Mouse (Mus musculus) adrenal gland, postnatal 25 days (tissue): ENCODE results near the gene Eva1c. TPM values are rescaled to one million over a fixed set of nuclear protein-coding genes. Genes with fewer than 3 reads are reported as not detected.
"Not testable (repeated sequence)": the region's sequence is repeated elsewhere in the genome, so short reads cannot be mapped to it uniquely, and the experiment has no call there.

ENCODE experiments used
- DNase-seq: peaks from one replicate; pipeline ENCODE4 v3.0.0; 2021; ENCODE audit warnings: mixed read lengths
- long read RNA-seq: library from polyadenylated mRNA; stranded (forward); transcript quantifications from one replicate; pipeline ENCODE4 v2.0.0, GENCODE M21; 2021
- total RNA-seq: library from RNA; stranded (reverse); gene quantifications from 2 replicates; pipeline ENCODE4 v1.2.3, GENCODE M21; 2021

Gene Eva1c
- total RNA-seq, result 3.1 and 4.1 TPM in 2 replicates
- long read RNA-seq, partial matches to known transcripts, result 0 of 5 reads
- long read RNA-seq, other reads (novel, unspliced or antisense), result 1 of 5 reads

GRCm38 (mm10) chr16:90826457-90826856 lies at the start of gene Eva1c:
Eva1c (plus strand) TSS chr16:90826719.
- DNase-seq, result no peak

DNA sequence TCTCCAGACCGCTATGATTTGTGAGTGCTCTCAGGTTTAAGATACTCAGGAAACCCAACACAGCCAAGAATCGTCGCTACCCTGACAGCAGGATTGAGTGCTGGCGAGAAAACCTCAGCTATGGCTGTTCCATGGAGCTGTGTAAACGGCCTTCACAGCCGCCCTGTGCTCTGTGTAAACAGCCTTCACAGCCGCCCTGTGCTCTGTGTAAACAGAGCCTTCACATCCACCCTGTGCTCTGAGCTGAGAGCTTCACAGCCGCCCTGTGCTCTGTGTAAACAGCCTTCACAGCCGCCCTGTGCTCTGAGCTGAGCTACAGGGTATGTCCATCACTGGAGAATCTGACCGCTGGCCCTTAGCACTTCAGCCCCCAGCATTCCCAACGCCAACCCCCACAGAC lies 46.7 kb upstream of the Eva1c start:
- no peak for DNase-seq

DNA sequence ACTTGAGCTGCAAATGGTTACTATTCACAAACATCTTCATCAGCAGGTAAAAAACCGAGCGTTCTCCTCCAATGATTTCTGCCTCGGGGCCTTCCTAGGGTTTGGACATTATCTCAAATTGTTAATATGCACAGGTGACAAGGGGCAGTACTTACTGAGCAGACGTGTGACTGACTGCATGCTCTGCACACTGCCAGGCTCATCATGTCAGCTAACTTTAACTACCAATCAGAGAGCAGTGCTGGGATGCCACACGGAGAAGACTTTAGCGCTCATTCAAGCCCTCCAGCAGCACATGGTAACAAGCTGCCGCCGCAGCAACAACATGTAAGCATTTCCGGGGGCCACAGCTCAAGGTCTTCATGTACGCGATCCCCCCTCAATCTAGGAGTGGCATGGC lies 43.2 kb upstream of the Eva1c start:
- no peak for DNase-seq

DNA sequence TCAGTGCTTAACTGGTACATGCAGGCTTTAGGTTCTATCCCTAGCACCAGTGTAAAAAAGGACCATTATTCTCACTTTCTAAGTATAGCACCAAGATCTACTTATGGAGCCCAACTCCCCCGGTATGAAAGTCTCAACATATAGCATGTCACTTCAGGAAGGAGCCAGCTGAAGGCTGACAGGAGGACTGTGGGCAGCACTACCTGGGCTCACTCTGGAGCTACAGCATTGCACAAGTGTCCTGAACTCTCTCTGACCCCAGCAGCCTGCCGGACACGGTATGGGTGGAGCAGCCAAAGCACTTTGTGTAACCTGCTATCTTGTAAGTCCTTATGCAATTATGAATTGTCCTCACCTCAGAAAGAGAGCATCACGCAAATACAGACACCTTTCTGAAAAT lies 41.3 kb upstream of the Eva1c start:
- no peak for DNase-seq

DNA sequence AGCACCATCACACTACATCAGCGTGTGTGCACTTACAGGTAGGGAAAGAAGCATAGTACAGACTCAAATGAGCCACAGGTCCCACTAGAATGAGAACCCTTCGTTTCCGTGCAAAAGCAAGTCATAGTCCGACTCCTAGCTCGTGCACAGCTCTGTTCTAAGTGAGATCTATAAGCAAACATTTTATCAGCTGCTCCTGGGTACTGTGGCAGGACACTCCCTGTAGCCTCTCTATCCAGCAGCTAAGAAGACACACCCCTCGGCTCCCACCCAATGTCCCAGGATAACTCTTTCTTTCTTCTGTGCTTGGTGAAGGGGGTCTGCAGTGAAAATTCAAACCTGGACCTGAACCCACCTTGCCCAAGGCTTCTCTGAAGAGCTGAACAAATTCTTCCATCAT lies 37.9 kb upstream of the Eva1c start:
- DNase-seq, result no peak

DNA sequence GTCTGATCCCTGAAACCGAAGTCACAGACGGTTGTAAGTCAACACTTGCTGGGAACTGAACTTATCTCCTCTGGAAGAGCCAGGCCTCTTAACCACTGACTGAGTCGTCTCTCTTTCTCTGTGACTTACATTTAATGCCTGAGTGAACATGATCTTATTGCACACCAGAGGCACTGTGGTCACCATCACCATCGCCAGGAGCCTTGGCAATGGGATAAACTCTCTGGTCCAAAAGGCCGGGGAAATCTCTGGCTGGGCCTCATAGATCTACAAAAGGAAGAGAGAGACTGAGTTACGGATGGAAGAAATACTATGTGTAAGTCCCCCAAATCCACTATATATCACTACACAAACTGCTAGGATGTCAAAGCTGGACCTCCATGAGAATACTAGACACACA lies 35.6 kb upstream of the Eva1c start:
- DNase-seq, result no peak

DNA sequence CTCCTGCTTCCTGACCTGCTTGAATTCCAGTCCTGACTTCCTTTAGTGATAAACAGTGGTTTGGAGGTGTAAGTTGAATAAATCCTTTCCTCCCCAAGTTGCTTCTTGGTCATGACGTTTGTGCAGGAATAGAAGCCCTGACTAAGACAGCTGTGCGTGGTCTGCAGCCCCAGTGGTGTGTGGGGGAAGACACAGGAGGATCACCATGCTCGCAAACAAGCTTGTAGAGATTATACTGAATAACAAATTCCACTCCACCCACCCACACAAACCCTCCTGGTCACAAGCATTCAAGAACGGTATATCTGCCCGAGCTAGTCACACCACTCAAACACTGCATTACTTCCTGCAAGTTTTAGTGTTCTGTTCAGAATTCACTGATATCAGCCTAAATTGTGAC lies 34.5 kb upstream of the Eva1c start:
- no peak for DNase-seq

DNA sequence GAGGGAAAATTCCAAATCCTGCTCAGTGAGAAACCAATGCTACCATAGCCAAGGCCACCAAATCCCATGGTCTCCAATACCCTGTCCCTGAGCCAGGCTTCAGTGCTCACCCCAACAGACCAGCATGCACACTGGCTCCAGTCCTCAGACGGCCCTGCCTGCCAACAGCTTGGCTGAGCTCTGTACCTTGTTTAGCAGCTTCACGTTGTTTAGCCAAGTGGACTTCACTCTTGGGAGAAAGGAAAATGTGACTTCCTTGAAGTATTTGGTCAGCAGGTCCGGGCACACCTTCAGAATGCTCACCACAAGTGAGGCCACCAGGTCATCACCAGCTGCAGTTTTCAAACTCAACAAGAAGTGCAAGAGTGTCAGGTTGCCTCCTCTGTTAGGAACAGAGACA lies 34.0 kb upstream of the Eva1c start:
- DNase-seq, result peak; percentile 42

DNA sequence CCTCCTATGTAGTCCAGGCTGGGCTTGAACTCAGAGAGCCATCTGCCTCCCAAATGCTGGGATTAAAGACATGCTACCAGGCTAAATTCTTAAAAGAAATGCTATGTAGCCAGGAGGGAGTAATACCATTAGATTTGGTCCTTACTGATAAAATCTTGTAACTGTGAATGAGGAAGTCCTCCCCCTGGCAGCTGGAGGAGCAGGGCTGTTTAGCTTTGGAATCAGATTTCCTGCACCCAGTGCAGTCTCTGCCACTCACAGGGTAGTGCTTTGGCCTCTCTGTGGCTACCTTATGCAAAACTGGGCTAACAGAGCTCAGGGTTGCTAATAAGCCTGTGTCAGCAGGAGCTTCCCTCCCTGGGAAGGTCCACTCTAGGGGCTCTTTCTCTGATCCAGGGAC lies 31.8 kb upstream of the Eva1c start:
- no peak for DNase-seq

DNA sequence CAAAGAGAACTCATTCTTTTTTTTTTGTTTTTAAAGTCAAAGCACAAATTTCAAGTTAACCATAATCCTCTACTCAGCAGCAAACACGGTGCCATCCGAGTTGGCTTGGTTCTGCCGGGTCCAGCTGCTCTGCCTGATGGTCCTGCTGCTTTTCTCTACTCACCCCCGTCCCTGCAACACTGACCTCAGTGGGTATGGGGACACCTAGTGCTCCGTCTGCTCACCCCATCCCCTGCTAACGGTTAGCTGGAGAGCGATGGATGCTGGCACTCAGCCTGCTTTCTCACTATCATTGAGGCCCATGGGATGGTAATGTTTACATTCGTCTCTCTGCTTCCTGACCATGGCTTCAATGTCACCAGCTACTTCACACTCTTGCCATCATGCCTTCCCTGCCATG lies 28.1 kb upstream of the Eva1c start:
- DNase-seq, result no peak

GRCm38 (mm10) chr16:90798848-90799247 lies 27.7 kb upstream of the Eva1c start:
- DNase-seq, result no peak

- DNase-seq, result no peak
Measured at GRCm38 (mm10) chr16:90799840-90800239, 26.7 kb upstream of the Eva1c start.

- no peak for DNase-seq
Measured at GRCm38 (mm10) chr16:90801251-90801650, 25.3 kb upstream of the Eva1c start.

- peak; percentile 48 for DNase-seq
Measured at GRCm38 (mm10) chr16:90801928-90802327, 24.6 kb upstream of the Eva1c start.

GRCm38 (mm10) chr16:90804466-90804865 lies 22.1 kb upstream of the Eva1c start:
- DNase-seq, result no peak

DNA sequence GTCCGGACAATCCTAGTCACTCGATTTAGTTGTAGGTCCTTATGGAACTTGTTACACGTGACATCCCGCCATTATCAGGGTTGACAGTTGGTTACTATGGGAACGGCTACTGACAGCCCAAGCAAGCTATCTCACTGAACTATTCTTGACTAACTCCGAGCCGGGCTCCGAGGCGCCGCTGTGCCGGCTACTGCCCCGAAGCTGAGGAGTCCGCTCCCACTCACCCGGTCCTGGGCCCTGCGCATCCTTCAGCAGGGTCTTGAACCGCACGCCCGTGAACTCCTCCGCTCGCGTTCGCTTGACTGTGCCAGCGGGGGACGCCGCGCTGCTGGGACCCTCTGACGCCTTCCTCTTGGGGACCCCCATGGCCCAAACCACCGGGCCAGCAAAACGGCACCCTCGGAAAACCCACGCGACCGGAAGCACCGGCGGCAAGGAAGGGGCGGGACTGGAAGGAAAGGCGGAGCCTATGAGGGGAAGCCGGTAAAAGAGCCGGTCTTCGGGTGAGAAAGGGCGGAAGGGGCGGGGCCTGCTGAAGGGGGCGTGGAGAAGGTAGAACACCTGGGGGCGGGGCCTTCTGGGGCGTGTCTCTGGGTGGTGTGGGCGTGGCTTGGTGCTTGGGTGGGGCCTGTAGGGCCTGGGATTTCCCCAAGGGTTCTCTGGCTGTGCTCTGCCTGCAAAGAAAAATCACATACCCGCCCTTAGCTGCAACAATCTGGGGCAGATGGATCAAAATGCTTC lies 16.4 kb upstream of the Eva1c start, which contains the start of gene Urb1:
Gene Urb1 (minus strand): TSS at position 439 of the 741 bp plus-strand sequence.
- DNase-seq, result peak; percentile 100

GRCm38 (mm10) chr16:90810716-90811256 lies 15.7 kb upstream of the Eva1c start:
- no peak for DNase-seq

GRCm38 (mm10) chr16:90812086-90812485 lies 14.4 kb upstream of the Eva1c start:
- no peak for DNase-seq

DNA sequence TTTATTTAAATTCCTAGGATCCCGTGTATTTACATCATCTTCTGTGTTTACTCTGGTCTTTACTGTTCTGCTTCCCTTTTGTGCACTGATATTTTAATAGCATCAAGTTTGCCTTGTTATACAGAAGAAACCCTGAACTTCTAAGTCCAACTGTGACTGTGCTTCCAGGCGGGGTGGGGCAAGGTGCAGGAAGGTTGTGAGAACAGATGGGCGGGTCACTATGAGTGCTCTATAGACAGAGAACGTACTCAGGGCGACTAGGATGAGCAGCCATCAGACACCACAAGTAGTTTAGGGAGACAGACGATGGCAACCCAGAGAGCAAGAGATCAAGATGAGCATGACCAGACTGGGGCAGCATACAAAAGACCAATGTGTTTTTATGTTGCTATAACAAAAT lies 6.2 kb upstream of the Eva1c start:
- DNase-seq, result no peak

DNA sequence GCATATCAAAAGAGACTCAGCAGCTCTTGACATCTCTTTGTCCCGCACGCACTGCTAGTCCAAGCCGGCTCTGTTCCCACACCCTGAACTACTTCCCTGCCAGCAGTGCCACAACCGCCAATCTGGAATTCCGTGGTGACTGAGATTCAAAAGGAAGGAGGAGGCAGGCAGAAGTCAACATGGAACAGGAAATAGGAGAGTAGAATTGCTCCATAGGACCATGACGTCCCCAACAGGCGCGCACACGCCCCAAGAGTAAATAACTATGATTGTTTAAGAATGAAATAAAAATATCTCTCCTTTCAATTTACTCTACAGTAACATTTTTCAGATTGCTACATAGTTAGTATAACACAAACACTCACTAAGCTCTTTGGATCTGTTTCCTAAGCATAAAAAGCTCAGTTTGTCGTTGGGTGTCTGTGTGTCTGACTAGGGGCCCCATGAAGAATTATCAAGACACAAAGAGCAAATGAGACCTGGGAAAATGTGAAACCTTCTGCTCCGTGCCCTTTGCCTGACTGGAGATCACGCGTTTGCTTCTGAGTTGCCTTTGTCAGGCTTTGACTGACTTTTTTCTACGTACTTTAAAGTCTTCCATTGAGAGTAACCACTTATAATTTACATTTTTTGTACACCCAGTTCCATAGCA lies 5.3 kb upstream of the Eva1c start:
- no peak for DNase-seq

- no peak for DNase-seq
Measured at GRCm38 (mm10) chr16:90822284-90822935, 4.1 kb upstream of the Eva1c start.

DNA sequence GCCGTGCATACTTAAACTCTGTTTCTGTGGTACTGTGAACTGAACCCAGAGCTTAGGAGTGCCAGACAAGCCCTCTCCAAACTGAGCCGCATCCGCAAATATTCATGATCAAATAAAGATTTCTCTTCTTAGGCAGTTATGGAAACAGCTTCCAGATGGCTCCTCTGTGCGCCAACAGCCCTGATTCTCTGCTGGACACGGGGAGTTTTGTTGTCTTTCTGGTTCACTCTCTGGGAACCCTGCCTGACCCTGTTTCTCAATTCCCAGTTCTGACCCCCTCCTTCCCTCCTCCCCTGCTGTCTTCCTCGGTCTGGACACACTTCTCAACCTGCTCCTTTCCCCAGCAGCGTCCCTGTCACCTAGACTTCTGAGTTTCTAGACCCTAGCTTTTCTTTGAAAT lies 3.5 kb upstream of the Eva1c start:
- no peak for DNase-seq

- not testable (repeated sequence) for DNase-seq
Measured at GRCm38 (mm10) chr16:90823986-90824385, 2.5 kb upstream of the Eva1c start.
